Mouse (Mus musculus) C2C12 (cell line): ENCODE data around the gene Magi1. TPM values are rescaled to one million over a fixed set of nuclear protein-coding genes. Genes with fewer than 3 reads are reported as not detected.

ENCODE experiments used
- H3K27me3 ChIP-seq: one replicate; pipeline ENCODE4 v1.6.1; 2011; ENCODE audit not compliant: control insufficient read depth, insufficient read depth, insufficient read length
- H3K36me3 ChIP-seq: one replicate; pipeline ENCODE4 v1.6.1; 2011; ENCODE audit not compliant: control insufficient read depth, insufficient read depth
- H3K4me3 ChIP-seq: one replicate; pipeline ENCODE4 v1.5.1; 2011; ENCODE audit warnings: mild to moderate bottlenecking, control low read depth; ENCODE audit not compliant: poor library complexity, insufficient read depth, severe bottlenecking
- H3K79me2 ChIP-seq: one replicate; pipeline ENCODE4 v1.6.1; 2011; ENCODE audit not compliant: control insufficient read depth, insufficient read depth
- H3K79me3 ChIP-seq: one replicate; pipeline ENCODE4 v1.6.1; 2011; ENCODE audit warnings: low read depth, control low read depth
- H3ac ChIP-seq: one replicate; pipeline ENCODE3; 2011; ENCODE audit warnings: low read depth; ENCODE audit not compliant: control insufficient read depth, insufficient read length
- CEBPB ChIP-seq: IDR thresholded peaks from one replicate; pipeline ENCODE4 v1.6.1; 2011; ENCODE audit warnings: low read depth, mild to moderate bottlenecking, control low read depth, moderate library complexity
- CTCF ChIP-seq: IDR thresholded peaks from one replicate; pipeline ENCODE4 v1.5.1; 2011; ENCODE audit not compliant: control insufficient read depth, insufficient read depth, insufficient read length
- FOSL1 ChIP-seq: IDR thresholded peaks from one replicate; pipeline ENCODE4 v1.8.0; 2011; ENCODE audit warnings: mild to moderate bottlenecking, low read length; ENCODE audit not compliant: poor library complexity, insufficient read depth, severe bottlenecking
- MAX ChIP-seq: IDR thresholded peaks from one replicate; pipeline ENCODE4 v1.6.1; 2011; ENCODE audit warnings: mild to moderate bottlenecking, control low read depth
- MYOD1 ChIP-seq: IDR thresholded peaks from one replicate; pipeline ENCODE4 v1.6.1; 2011; ENCODE audit warnings: low read depth; ENCODE audit not compliant: control insufficient read depth, insufficient read length
- MYOG ChIP-seq: IDR thresholded peaks from one replicate; pipeline ENCODE4 v1.6.1; 2011; ENCODE audit not compliant: control insufficient read depth, insufficient read length; ENCODE audit errors: extremely low read depth
- USF1 ChIP-seq: IDR thresholded peaks from one replicate; pipeline ENCODE4 v1.6.1; 2011; ENCODE audit warnings: low read depth, mild to moderate bottlenecking, control low read depth, moderate library complexity
- polyA plus RNA-seq: library from polyadenylated mRNA; unstranded; fragments of >200 nt; fragmentation: generic; extraction: Trizol; gene quantifications from one replicate; pipeline ENCODE4 v1.2.1, GENCODE M21; 2012; ENCODE audit warnings: missing spikeins

Magi1 gene
- polyA plus RNA-seq, 1 experiment: 3.8 TPM

- Histone ChIP-seq H3ac (no peak overlapping the region), H3K27me3 (no peaks in the 10 kb centered on the region), H3K36me3 (no peaks in the 10 kb centered on the region), H3K4me3 (no peak overlapping the region), H3K79me2 (peaks cover 38% of the 10 kb centered on the region), H3K79me3 (peaks cover 12% of the 10 kb centered on the region)
- no peak for TF ChIP-seq MYOD1
- no peak for TF ChIP-seq FOSL1
- TF ChIP-seq USF1: no peak
- TF ChIP-seq CTCF: no peak
- TF ChIP-seq CEBPB: no peak
These were observed 125.4 kb downstream of the Magi1 start for GRCm38 (mm10) chr6:94158119-94158848.

- H3K79me2 ChIP-seq: peaks cover 48% of the 10 kb centered on the region
- H3K4me3 ChIP-seq: no peak overlapping the region
- peaks cover 8% of the 10 kb centered on the region for H3K79me3 ChIP-seq
- TF ChIP-seq MYOD1 (no peak), USF1 (no peak), FOSL1 (no peak), CEBPB (no peak), CTCF (no peak), MAX (no peak), MYOG (no peak)
- no peaks in the 10 kb centered on the region for H3K36me3 ChIP-seq
- no peaks in the 10 kb centered on the region for H3K27me3 ChIP-seq
- H3ac ChIP-seq: no peak overlapping the region
These were observed 127.7 kb downstream of the Magi1 start for GRCm38 (mm10) chr6:94155996-94156395.

GRCm38 (mm10) chr6:94154854-94155601 is 128.7 kb downstream of the Magi1 start:
- Histone ChIP-seq H3ac (no peak overlapping the region), H3K27me3 (no peaks in the 10 kb centered on the region), H3K36me3 (no peaks in the 10 kb centered on the region), H3K4me3 (no peak overlapping the region), H3K79me3 (peaks cover 15% of the 10 kb centered on the region), H3K79me2 (peaks cover 58% of the 10 kb centered on the region)
- TF ChIP-seq FOSL1 (no peak), CEBPB (no peak), MYOG (no peak), MAX (no peak), CTCF (no peak), USF1 (no peak)

- H3K27me3 ChIP-seq: no peaks in the 10 kb centered on the region
- H3ac ChIP-seq: no peak overlapping the region
- H3K79me2 ChIP-seq: peaks cover 56% of the 10 kb centered on the region
- TF ChIP-seq FOSL1: no peak
- TF ChIP-seq USF1: no peak
- no peak for TF ChIP-seq CTCF
- no peak for TF ChIP-seq CEBPB
- no peak for TF ChIP-seq MYOG
- TF ChIP-seq MYOD1: no peak
- no peak for TF ChIP-seq MAX
- H3K4me3 ChIP-seq: no peak overlapping the region
- no peaks in the 10 kb centered on the region for H3K36me3 ChIP-seq
- peaks cover 18% of the 10 kb centered on the region for H3K79me3 ChIP-seq
These were observed 130.8 kb downstream of the Magi1 start for GRCm38 (mm10) chr6:94152881-94153280.

- H3K4me3 ChIP-seq: no peak overlapping the region
- H3K79me2 ChIP-seq: peaks cover 74% of the 10 kb centered on the region
- H3K36me3 ChIP-seq: no peaks in the 10 kb centered on the region
- H3K27me3 ChIP-seq: no peaks in the 10 kb centered on the region
- H3K79me3 ChIP-seq: peaks cover 19% of the 10 kb centered on the region
- no peak for TF ChIP-seq CTCF
- no peak for TF ChIP-seq FOSL1
- TF ChIP-seq USF1: no peak
- no peak for TF ChIP-seq MYOG
- no peak for TF ChIP-seq MYOD1
- no peak for TF ChIP-seq CEBPB
- no peak for TF ChIP-seq MAX
- no peak overlapping the region for H3ac ChIP-seq
These were observed 132.8 kb downstream of the Magi1 start for GRCm38 (mm10) chr6:94150876-94151275.

GRCm38 (mm10) chr6:94149800-94150199 is 133.9 kb downstream of the Magi1 start:
- H3K4me3 ChIP-seq: no peak overlapping the region
- H3K79me3 ChIP-seq: peaks cover 19% of the 10 kb centered on the region
- H3K79me2 ChIP-seq: peaks cover 77% of the 10 kb centered on the region
- no peak overlapping the region for H3ac ChIP-seq
- TF ChIP-seq USF1 (no peak), MAX (no peak), MYOD1 (peak; percentile 52), MYOG (no peak), CEBPB (no peak)
- H3K27me3 ChIP-seq: no peaks in the 10 kb centered on the region
- no peaks in the 10 kb centered on the region for H3K36me3 ChIP-seq
